Mouse (Mus musculus) olfactory bulb, adult 2 months (tissue): ENCODE data around the gene Adcy4.

ENCODE experiments used
- CTCF ChIP-seq: fragments of 200-500 bp; IDR thresholded peaks from 2 replicates; pipeline ENCODE4 v1.5.1; 2012; ENCODE audit warnings: low read depth, mild to moderate bottlenecking, low read length, moderate library complexity; ENCODE audit not compliant: insufficient read depth
- POLR2A ChIP-seq: fragments of 200-500 bp; IDR thresholded peaks from 2 replicates; pipeline ENCODE4 v1.6.1; 2012; ENCODE audit warnings: mild to moderate bottlenecking, low read depth, low read length, moderate library complexity; ENCODE audit not compliant: insufficient read depth

DNA sequence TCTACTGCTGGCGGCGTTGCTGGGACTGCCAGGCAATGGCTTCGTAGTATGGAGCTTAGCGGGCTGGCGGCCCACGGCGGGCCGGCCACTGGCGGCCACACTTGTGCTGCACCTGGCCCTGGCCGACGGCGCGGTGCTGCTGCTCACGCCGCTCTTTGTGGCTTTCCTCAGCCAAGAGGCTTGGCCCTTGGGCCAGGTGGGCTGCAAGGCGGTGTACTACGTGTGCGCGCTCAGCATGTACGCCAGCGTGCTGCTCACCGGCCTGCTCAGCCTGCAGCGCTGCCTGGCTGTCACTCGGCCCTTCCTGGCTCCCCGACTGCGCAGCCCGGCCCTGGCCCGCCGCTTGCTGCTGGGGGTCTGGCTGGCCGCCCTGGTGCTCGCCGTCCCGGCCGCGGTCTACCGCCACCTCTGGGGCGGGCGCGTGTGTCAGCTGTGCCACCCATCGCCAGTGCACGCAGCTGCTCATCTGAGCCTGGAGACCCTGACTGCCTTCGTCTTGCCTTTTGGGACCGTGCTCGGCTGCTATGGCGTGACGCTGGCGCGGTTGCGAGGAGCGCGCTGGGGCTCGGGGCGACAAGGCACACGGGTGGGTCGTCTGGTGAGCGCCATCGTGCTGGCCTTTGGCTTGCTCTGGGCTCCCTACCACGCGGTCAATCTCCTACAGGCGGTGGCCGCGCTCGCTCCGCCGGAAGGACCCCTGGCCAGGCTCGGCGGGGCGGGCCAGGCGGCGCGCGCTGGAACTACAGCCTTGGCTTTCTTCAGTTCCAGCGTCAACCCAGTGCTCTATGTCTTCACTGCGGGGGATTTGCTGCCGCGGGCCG, 21.7 kb downstream of the Adcy4 start:
- TF ChIP-seq POLR2A (no peak), CTCF (no peak)
